Mouse (Mus musculus): ENCODE results near the gene Vmn1r19. TPM values are rescaled to one million over a fixed set of nuclear protein-coding genes. Genes with fewer than 3 reads are reported as not detected.
"Not testable (repeated sequence)": the region's sequence is repeated elsewhere in the genome, so short reads cannot be mapped to it uniquely, and the experiment has no call there.

Gene Vmn1r19
- not detected in 2 replicates for total RNA-seq (2017)

DNA sequence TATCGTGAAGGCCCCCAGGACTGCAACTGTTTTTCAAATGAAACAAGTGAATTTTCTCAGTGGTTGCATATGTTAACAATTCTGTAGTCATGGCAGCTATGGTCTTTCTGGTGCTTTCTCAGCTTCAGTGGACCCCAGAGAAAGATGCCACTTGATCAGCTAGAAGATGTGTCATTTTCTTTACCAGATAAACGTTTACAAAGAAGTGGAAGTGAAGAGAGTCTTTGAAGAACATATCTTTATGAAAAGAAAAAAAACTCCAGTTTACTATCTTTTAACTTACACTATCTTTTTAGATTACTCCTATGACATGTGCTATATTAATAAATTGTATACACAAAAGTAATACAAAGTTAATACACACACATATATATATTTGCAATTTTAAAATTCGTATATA lies at the start of gene Vmn1r19:
Gene Vmn1r19, plus strand, starts transcription at position 301 of the 400 bp plus-strand sequence.
- not testable (repeated sequence) for ATAC-seq (replicated peaks in 1 of 2; ENCODE audit: insufficient read depth in 1 of 2, low FRiP score in 2 of 2, low TSS enrichment in 1 of 2, low read depth in 1 of 2, poor library complexity in 2 of 2, severe bottlenecking in 2 of 2)

DNA sequence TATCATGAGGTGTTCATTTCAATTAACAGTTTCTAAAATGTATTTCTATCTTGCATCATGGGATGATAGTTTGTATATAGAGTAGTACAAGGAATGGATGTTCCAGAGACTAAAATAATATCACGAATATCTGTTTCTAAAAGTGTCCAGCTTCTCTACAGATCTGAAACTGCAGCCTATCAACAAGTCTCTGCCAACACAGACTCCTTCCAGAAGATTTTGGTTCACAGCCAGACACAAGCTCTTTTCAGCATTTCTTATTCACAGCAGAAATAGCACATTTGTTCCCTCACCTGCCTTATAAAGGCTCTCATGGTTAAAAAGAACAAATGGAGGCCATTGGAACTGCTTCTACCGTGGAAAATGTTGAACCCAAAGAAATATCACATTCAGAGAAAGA lies 46.7 kb upstream of the Vmn1r19 start:
- ATAC-seq (replicated peaks in 1 of 2; ENCODE audit: insufficient read depth in 1 of 2, low FRiP score in 2 of 2, low TSS enrichment in 1 of 2, low read depth in 1 of 2, poor library complexity in 2 of 2, severe bottlenecking in 2 of 2), result no peak

DNA sequence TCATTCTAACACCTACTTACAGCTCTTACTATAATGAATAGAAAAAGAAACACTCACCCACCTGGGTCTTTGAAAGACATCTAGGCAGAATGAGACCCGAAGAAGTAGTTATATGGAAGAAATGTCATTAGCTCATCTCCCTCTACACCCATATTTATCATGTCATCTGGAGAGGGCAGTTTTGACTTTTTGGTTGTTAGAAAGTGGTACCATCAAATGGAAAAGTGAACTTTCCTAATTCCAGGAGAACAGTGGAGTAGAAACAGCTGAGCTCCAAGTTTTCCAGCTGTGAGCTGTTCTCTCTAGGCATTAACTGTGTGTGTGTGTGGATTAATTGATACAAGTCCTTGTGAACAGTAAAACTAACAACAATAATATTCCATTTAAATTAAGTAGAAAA lies 40.0 kb upstream of the Vmn1r19 start, which contains the start of gene Vmn1r17:
Gene Vmn1r17, minus strand, starts transcription at position 101 of the 400 bp plus-strand sequence.
- ATAC-seq (replicated peaks in 1 of 2; ENCODE audit: insufficient read depth in 1 of 2, low FRiP score in 2 of 2, low TSS enrichment in 1 of 2, low read depth in 1 of 2, poor library complexity in 2 of 2, severe bottlenecking in 2 of 2), result no peak

DNA sequence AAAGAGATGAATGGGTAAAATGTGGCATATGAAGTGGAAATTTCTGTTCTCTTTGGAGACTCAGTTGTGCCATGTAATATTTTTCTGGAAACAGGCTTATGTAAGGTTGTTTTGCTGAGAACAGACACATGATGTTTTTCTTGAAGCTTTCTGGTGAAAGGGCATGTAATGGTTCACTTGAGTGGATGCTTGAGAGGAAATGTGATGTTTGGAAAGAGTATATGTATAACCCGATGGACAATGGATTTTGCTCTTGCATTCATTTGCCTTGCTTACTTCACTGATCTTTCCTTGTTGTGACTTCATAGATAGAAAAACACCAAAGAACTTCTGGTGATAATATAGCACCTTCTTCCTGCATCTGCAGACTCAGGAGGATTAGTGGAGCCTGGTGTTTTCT lies 37.7 kb upstream of the Vmn1r19 start:
- ATAC-seq (replicated peaks in 1 of 2; ENCODE audit: insufficient read depth in 1 of 2, low FRiP score in 2 of 2, low TSS enrichment in 1 of 2, low read depth in 1 of 2, poor library complexity in 2 of 2, severe bottlenecking in 2 of 2), result not testable (repeated sequence)

DNA sequence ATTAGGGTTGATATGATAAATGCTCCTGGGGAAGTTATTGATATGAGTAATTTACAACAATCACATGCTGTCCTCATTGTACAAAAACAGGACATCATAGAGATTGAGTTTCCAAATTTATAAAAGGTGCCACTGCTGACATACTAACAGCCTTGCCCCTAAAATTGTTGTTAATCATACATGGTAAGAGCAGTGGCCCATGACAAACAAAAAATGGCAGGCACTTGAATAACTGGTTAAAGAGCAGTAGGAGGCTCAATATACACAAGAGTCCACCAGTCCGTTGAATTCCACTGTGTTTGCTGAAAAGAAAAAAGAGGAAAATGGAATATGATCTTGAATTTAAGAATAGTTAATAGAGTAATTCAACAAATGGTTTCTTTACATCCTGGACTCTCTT lies 36.1 kb upstream of the Vmn1r19 start:
- ATAC-seq (replicated peaks in 1 of 2; ENCODE audit: insufficient read depth in 1 of 2, low FRiP score in 2 of 2, low TSS enrichment in 1 of 2, low read depth in 1 of 2, poor library complexity in 2 of 2, severe bottlenecking in 2 of 2), result no peak

DNA sequence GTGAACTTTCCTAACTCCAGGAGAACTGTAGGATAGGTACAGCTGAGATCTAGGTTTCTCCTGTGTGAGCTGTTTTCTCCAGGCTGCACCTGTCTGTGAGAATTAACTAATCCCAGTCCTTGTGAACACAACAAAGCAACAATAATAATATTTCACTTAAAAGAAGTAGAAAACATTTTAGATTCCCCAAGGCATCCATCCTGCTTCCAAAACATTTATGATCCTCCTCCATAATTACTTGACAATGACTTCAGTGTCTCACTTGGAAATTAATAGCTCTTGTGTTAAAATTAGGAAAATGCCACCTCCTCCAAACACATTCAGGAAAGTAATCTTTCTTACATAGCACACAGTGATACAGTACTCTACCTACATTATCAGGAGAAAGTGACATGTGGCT lies 7.9 kb upstream of the Vmn1r19 start, which contains the start of gene Vmn1r18:
Gene Vmn1r18, minus strand, starts transcription at position 101 of the 400 bp plus-strand sequence.
- ATAC-seq (replicated peaks in 1 of 2; ENCODE audit: insufficient read depth in 1 of 2, low FRiP score in 2 of 2, low TSS enrichment in 1 of 2, low read depth in 1 of 2, poor library complexity in 2 of 2, severe bottlenecking in 2 of 2), result no peak

DNA sequence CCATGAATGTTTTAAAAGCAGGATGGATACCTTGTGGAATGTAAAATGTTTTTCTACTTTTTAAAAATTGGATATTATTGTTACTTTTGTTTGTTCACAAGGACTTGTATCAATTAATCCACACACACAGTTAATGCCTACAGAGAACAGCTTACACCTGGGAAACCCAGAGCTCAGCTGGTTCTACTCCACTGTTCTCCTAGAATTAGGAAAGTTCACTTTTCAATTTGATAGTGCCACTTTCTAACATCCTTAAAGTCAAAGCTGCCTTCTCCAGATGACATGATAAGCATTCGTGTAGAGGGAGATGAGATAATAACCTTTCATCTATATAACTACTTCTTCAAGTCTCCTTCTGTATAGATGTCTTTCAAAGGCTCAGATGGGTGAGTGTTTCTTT lies 25.1 kb downstream of the Vmn1r19 start, which contains the start of gene Vmn1r20:
Gene Vmn1r20, plus strand, starts transcription at position 301 of the 400 bp plus-strand sequence.
- ATAC-seq (replicated peaks in 1 of 2; ENCODE audit: insufficient read depth in 1 of 2, low FRiP score in 2 of 2, low TSS enrichment in 1 of 2, low read depth in 1 of 2, poor library complexity in 2 of 2, severe bottlenecking in 2 of 2), result no peak

DNA sequence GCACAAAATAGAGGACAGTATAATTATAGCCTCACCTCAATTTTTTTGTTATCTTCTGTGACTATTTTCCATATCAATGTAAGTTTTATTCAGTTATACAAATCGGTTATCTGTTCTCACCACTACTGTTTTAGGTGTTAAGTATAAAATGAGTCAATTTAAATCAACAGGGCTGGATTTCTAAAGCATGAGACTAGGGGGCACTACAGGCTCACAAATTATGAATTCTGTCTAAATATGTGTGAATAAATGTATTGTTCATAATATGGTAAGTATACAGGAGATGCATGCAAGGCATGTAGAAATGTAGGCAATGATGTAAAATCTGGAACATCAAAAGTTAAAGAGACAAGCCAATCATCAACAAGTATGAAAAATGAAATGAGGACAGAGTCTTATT lies 27.6 kb downstream of the Vmn1r19 start:
- 0 out of 4 replicates have a peak, but pooled peaks of 1 of the 2 experiments have one; percentile 32 for ATAC-seq (replicated peaks in 1 of 2; ENCODE audit: insufficient read depth in 1 of 2, low FRiP score in 2 of 2, low TSS enrichment in 1 of 2, low read depth in 1 of 2, poor library complexity in 2 of 2, severe bottlenecking in 2 of 2)

Other genes with a start within 250 kb of the Vmn1r19 start
- gene Vmn1r12, start 246.9 kb upstream of the Vmn1r19 start, total RNA-seq (2017), result not detected in 2 replicates
- not detected in 2 replicates for gene Vmn1r13, start 200.5 kb upstream of the Vmn1r19 start, total RNA-seq (2017)
- not detected in 2 replicates for gene Vmn1r14, start 172.1 kb upstream of the Vmn1r19 start, total RNA-seq (2017)
- not detected in 2 replicates for gene Vmn1r15, start 145.8 kb upstream of the Vmn1r19 start, total RNA-seq (2017)
- gene Vmn1r16, start 74.3 kb upstream of the Vmn1r19 start, total RNA-seq (2017), result not detected in 2 replicates
- not detected in 2 replicates for gene Vmn1r17, start 40.1 kb upstream of the Vmn1r19 start, total RNA-seq (2017)
- not detected in 2 replicates for gene Vmn1r18, start 8.0 kb upstream of the Vmn1r19 start, total RNA-seq (2017)
- gene Vmn1r20, start 25.1 kb downstream of the Vmn1r19 start, total RNA-seq (2017), result not detected in 2 replicates
- gene Ppm1k, start 131.7 kb downstream of the Vmn1r19 start, total RNA-seq (2017), result 16.2 and 19.8 TPM in 2 replicates
- 29.0 and 35.5 TPM in 2 replicates for gene Herc6, start 177.2 kb downstream of the Vmn1r19 start, total RNA-seq (2017)

Data from hematopoietic stem cell, adult 5-6 weeks (primary cell).